Mouse (Mus musculus): ENCODE measurements around the gene Ndn. TPM values are rescaled to one million over a fixed set of nuclear protein-coding genes. Genes with fewer than 3 reads are reported as not detected.

Ndn gene
- polyA plus RNA-seq, 1 experiment, result 27.0 TPM

DNA sequence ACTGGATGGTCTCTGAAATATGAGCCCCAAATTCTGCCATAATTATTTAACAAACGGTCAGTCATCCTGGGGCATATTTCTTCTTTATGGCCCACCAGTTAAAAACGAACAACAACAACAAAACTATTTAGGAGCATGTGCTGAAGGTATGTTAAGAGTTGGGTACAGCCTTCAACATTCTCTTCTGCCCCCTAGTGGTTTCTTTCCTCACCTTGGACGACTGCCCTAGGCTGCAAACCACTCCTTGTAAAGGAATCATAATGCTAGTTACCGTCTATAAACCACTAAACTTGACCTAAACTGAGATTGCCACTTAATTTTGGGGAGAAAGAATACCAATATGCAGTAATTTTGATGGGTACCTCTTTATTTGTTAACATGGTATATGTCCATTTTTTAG, 29.3 kb downstream of the Ndn start:
- no peak overlapping the region for H3K4me3 ChIP-seq (ENCODE audit: insufficient read depth, low read length)
- no peaks in the 10 kb centered on the region for H3K4me1 ChIP-seq (ENCODE audit: control insufficient read depth, insufficient read depth, low read length)
- TF ChIP-seq CTCF (IDR thresholded peaks at IDR 0.05; ENCODE audit: borderline replicate concordance, insufficient read depth, low read length) (no peak), POLR2A (IDR thresholded peaks at IDR 0.05; ENCODE audit: low read depth, low read length) (no peak)
- no peak overlapping the region for H3K27ac ChIP-seq (ENCODE audit: insufficient read depth, low read length)

DNA sequence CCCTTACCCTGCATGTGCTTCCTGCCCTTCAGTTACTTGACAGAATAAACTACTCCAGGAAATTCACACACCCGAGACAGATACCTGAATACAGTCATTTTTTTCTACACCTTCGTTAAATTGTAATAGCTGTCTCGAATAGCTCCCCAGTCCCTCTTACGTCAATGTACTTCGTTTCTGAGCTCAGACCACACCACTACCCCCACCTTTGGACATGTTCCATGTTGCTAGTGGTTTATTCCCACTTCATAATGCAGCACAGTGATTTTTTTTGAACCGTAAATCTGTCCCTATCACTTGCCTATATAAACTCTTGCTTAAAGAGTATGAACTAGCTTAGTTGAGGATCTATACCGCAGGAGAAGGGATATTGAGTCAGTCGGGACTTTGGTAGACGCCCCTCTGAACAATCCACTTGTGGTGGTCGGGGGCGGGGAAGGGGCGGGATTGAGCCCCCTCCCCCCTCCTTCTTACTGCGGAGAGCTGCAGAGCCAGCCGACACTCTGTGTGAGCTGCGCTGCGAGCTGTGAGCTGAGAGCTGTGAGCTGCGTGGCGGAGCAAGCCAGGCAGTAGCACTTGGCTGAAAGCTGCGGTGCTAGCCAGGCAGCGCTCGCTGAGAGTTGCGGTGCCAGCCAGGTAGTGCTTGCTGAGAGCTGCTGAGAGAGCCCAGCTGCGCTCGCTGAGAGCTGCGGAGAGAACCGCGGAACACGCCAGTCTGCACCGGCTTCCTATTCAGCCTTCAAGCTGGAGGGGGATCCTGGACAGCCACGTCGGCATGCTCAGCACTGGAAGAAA, 30.3 kb downstream of the Ndn start, which contains the start of gene Magel2:
Gene Magel2, plus strand, starts transcription at position 501 of the 795 bp plus-strand sequence.
- no peaks in the 10 kb centered on the region for H3K4me1 ChIP-seq (ENCODE audit: control insufficient read depth, insufficient read depth, low read length)
- H3K27ac ChIP-seq (ENCODE audit: insufficient read depth, low read length), result no peak within 1 kb of the TSS
- TF ChIP-seq POLR2A (IDR thresholded peaks at IDR 0.05; ENCODE audit: low read depth, low read length) (no peak), CTCF (IDR thresholded peaks at IDR 0.05; ENCODE audit: borderline replicate concordance, insufficient read depth, low read length) (no peak)
- H3K4me3 ChIP-seq (ENCODE audit: insufficient read depth, low read length), result peak within 1 kb of the TSS; percentile 26

DNA sequence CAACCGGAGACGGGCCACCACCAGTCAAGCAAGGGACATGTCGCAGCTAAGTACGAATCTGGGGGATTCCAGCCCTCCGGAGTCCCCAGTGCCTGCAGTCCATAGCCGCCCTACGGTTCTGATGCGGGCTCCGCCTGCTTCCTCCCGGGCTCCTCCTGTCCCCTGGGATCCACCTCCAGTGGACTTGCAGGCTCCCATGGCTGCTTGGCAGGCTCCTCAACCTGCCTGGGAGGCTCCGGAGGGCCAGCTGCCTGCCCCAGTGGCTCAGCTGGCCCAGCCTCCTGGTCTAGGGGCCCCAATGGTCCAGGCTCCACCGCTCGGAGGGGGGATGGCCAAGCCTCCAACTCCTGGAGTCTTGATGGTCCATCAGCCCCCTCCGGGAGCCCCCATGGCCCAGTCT, 30.9 kb downstream of the Ndn start:
- no peak for TF ChIP-seq POLR2A (IDR thresholded peaks at IDR 0.05; ENCODE audit: low read depth, low read length)
- no peak for TF ChIP-seq CTCF (IDR thresholded peaks at IDR 0.05; ENCODE audit: borderline replicate concordance, insufficient read depth, low read length)
- H3K4me3 ChIP-seq (ENCODE audit: insufficient read depth, low read length), result peak overlapping the region; percentile 26
- no peak overlapping the region for H3K27ac ChIP-seq (ENCODE audit: insufficient read depth, low read length)
- H3K4me1 ChIP-seq (ENCODE audit: control insufficient read depth, insufficient read depth, low read length), result no peaks in the 10 kb centered on the region

GRCm38 (mm10) chr7:62378529-62378928, 32.2 kb downstream of the Ndn start:
- H3K4me3 ChIP-seq (ENCODE audit: insufficient read depth, low read length), result no peak overlapping the region
- no peaks in the 10 kb centered on the region for H3K4me1 ChIP-seq (ENCODE audit: control insufficient read depth, insufficient read depth, low read length)
- TF ChIP-seq CTCF (IDR thresholded peaks at IDR 0.05; ENCODE audit: borderline replicate concordance, insufficient read depth, low read length), result no peak
- no peak for TF ChIP-seq POLR2A (IDR thresholded peaks at IDR 0.05; ENCODE audit: low read depth, low read length)
- H3K27ac ChIP-seq (ENCODE audit: insufficient read depth, low read length), result no peak overlapping the region

GRCm38 (mm10) chr7:62382391-62382790, 36.0 kb downstream of the Ndn start:
- H3K4me1 ChIP-seq (ENCODE audit: control insufficient read depth, insufficient read depth, low read length), result no peaks in the 10 kb centered on the region
- no peak overlapping the region for H3K4me3 ChIP-seq (ENCODE audit: insufficient read depth, low read length)
- no peak overlapping the region for H3K27ac ChIP-seq (ENCODE audit: insufficient read depth, low read length)
- no peak for TF ChIP-seq CTCF (IDR thresholded peaks at IDR 0.05; ENCODE audit: borderline replicate concordance, insufficient read depth, low read length)
- no peak for TF ChIP-seq POLR2A (IDR thresholded peaks at IDR 0.05; ENCODE audit: low read depth, low read length)

DNA sequence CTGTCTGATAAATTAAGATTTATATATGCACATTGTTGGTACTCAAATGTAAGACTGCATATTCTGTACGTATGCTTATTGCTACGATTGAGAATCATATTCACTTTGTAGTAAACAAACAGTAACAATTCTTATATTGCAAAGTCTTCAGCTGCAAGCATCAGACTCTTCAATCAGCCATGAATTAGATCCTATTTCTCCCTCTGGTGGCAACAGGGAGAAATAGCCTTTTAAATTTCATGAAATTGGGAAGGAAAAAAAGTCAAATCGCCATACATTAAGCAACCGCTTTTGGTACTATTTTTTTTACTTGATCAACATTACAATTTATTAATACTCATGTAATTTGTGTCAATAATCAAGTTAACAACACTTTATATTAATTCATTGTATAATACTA, 41.9 kb downstream of the Ndn start:
- no peak for TF ChIP-seq CTCF (IDR thresholded peaks at IDR 0.05; ENCODE audit: borderline replicate concordance, insufficient read depth, low read length)
- no peak for TF ChIP-seq POLR2A (IDR thresholded peaks at IDR 0.05; ENCODE audit: low read depth, low read length)
- Histone ChIP-seq H3K4me1 (ENCODE audit: control insufficient read depth, insufficient read depth, low read length) (no peaks in the 10 kb centered on the region), H3K4me3 (ENCODE audit: insufficient read depth, low read length) (no peak overlapping the region), H3K27ac (ENCODE audit: insufficient read depth, low read length) (no peak overlapping the region)

- TF ChIP-seq POLR2A (IDR thresholded peaks at IDR 0.05; ENCODE audit: low read depth, low read length) (no peak), CTCF (IDR thresholded peaks at IDR 0.05; ENCODE audit: borderline replicate concordance, insufficient read depth, low read length) (no peak)
- Histone ChIP-seq H3K4me3 (ENCODE audit: insufficient read depth, low read length) (no peak overlapping the region), H3K27ac (ENCODE audit: insufficient read depth, low read length) (no peak overlapping the region), H3K4me1 (ENCODE audit: control insufficient read depth, insufficient read depth, low read length) (no peaks in the 10 kb centered on the region)
These were observed 45.8 kb downstream of the Ndn start for GRCm38 (mm10) chr7:62392202-62392601.

Other genes starting within 250 kb of the Ndn start
- gene Magel2, start 30.4 kb downstream of the Ndn start, polyA plus RNA-seq (2011; ENCODE audit: insufficient read length, low read depth, missing spikeins), result not detected in 2 replicates
- gene Mkrn3, start 73.6 kb downstream of the Ndn start, polyA plus RNA-seq (2011; ENCODE audit: insufficient read length, low read depth, missing spikeins), result 0.77 and 1.0 TPM in 2 replicates
- 7.9 and 9.0 TPM in 2 replicates for gene Peg12, start 117.9 kb downstream of the Ndn start, polyA plus RNA-seq (2011; ENCODE audit: insufficient read length, low read depth, missing spikeins)

Measured in embryonic fibroblast, embryonic 13.5 days (primary cell).